22 mouse cellular contexts compared by ENCODE assay signal in genomic region chr3:86122156-86122555, GRCm38 (mm10). TPM values are rescaled to one million over a fixed set of nuclear protein-coding genes. Genes with fewer than 3 reads are reported as not detected.
DNase-seq lines count a peak whose midpoint lies in the region; ATAC-seq and TF ChIP-seq lines count a peak whose summit lies in the region.
"Had no signal": no experiment of that assay in that cellular context is flagged by ENCODE, and none has a peak within 500 bp of the region (broad histone marks: within the 10 kb centered on the region; RNA-seq: fewer than 3 reads in every experiment).

No protein-coding gene starts in this region.

- no peak for TF ChIP-seq POLR2A in heart, adult 2 months (IDR thresholded peaks at IDR 0.05; ENCODE audit: insufficient read depth, low read depth, low read length)

- no peaks in the 10 kb centered on the region for H3K36me3 ChIP-seq in heart, adult 2 months (ENCODE audit: control insufficient read depth, insufficient read depth, low read length)
- H3K36me3 ChIP-seq in heart, embryonic 12.5 days, result peaks cover 19% of the 10 kb centered on the region; the same call in 1 of the 2 replicates
- peaks cover 28% of the 10 kb centered on the region for H3K36me3 ChIP-seq in liver, postnatal 0 days (replicated peaks; ENCODE audit: insufficient read depth, low read length)
- peaks cover 24% of the 10 kb centered on the region for H3K36me3 ChIP-seq in liver, embryonic 12.5 days

- no peaks in the 10 kb centered on the region for H3K79me2 ChIP-seq in heart, adult 2 months (replicated peaks; ENCODE audit: control insufficient read depth, insufficient read depth, low read length)

- no peak for TF ChIP-seq EP300 in heart, adult 2 months (IDR thresholded peaks at IDR 0.05; ENCODE audit: insufficient read depth, low read depth, low read length)
- TF ChIP-seq EP300 in liver, postnatal 0 days (IDR thresholded peaks at IDR 0.05; ENCODE audit: low read depth), result no peak

- H3K9ac ChIP-seq in heart, adult 2 months (ENCODE audit: low read depth, low read length), result no peak overlapping the region
- no peak overlapping the region for H3K9ac ChIP-seq in heart, embryonic 12.5 days
- H3K9ac ChIP-seq in liver, postnatal 0 days (replicated peaks), result no peak overlapping the region
- no peak overlapping the region for H3K9ac ChIP-seq in liver, embryonic 12.5 days
- H3K9ac ChIP-seq: hindbrain, embryonic 14.5 days; liver, embryonic 13.5 days had no signal

- intact Hi-C loops in heart, adult 2 months (cut with DNase I), result no loop called here
- intact Hi-C loops in gastrocnemius, postnatal 36 days (cut with DNase I), result loop anchor here (10.0 kb wide), 1 partner anchor 417 kb away; no protein-coding TSS in a partner anchor

- no peak for ATAC-seq in heart, embryonic 12.5 days (ENCODE audit: insufficient number of reproducible peaks, low FRiP score)
- ATAC-seq in liver, postnatal 0 days, result no peak
- ATAC-seq in liver, embryonic 12.5 days, result no peak
- ATAC-seq: intestine, embryonic 16.5 days had no signal

- no peak overlapping the region for H3K27ac ChIP-seq in heart, adult 2 months
- no peak overlapping the region for H3K27ac ChIP-seq in heart, embryonic 12.5 days (ENCODE audit: poor library complexity, severe bottlenecking)
- no peak overlapping the region for H3K27ac ChIP-seq in liver, postnatal 0 days (ENCODE audit: low read depth)
- H3K27ac ChIP-seq in liver, embryonic 12.5 days, result no peak overlapping the region
- H3K27ac ChIP-seq: forebrain, embryonic 10.5 days; hindbrain, embryonic 14.5 days; liver, embryonic 13.5 days; midbrain, embryonic 10.5 days had no signal

- no peaks in the 10 kb centered on the region for H3K9me3 ChIP-seq in heart, embryonic 12.5 days (replicated peaks)
- H3K9me3 ChIP-seq in liver, postnatal 0 days (ENCODE audit: low read length), result no peaks in the 10 kb centered on the region
- no peaks in the 10 kb centered on the region for H3K9me3 ChIP-seq in liver, embryonic 12.5 days (replicated peaks)
- H3K9me3 ChIP-seq: forebrain, embryonic 10.5 days; liver, embryonic 13.5 days; midbrain, embryonic 10.5 days had no signal

- no peak overlapping the region for H3K4me2 ChIP-seq in heart, embryonic 12.5 days
- no peak overlapping the region for H3K4me2 ChIP-seq in liver, postnatal 0 days (ENCODE audit: low read depth, low read length)
- H3K4me2 ChIP-seq in liver, embryonic 12.5 days, result no peak overlapping the region
- H3K4me2 ChIP-seq: hindbrain, embryonic 14.5 days; liver, embryonic 13.5 days had no signal

- no peaks in the 10 kb centered on the region for H3K27me3 ChIP-seq in heart, adult 2 months (ENCODE audit: control insufficient read depth, insufficient read depth, low read length)
- H3K27me3 ChIP-seq in heart, embryonic 12.5 days (replicated peaks), result no peaks in the 10 kb centered on the region
- H3K27me3 ChIP-seq in liver, postnatal 0 days (ENCODE audit: insufficient read depth, low read length), result no peaks in the 10 kb centered on the region
- no peaks in the 10 kb centered on the region for H3K27me3 ChIP-seq in liver, embryonic 12.5 days (replicated peaks)
- H3K27me3 ChIP-seq: liver, embryonic 13.5 days had no signal

- no peak overlapping the region for H3K4me3 ChIP-seq in heart, adult 2 months
- H3K4me3 ChIP-seq in heart, embryonic 12.5 days, result no peak overlapping the region
- no peak overlapping the region for H3K4me3 ChIP-seq in liver, postnatal 0 days (ENCODE audit: low read depth, low read length)
- no peak overlapping the region for H3K4me3 ChIP-seq in liver, embryonic 12.5 days
- H3K4me3 ChIP-seq: forebrain, embryonic 10.5 days; liver, embryonic 13.5 days; midbrain, embryonic 10.5 days had no signal

- TF ChIP-seq CTCF in heart, adult 2 months (IDR thresholded peaks at IDR 0.05), result peak; percentile 39
- peak; percentile 33; the same call in 1 of the 2 replicates for TF ChIP-seq CTCF in liver, postnatal 0 days (IDR thresholded peaks at IDR 0.05; ENCODE audit: low read depth)

- DNase-seq in heart, adult 2 months, result no peak
- DNase-seq in liver, postnatal 0 days, result no peak
- peak; percentile 20 for DNase-seq in 416B (ENCODE audit: low read depth)
- DNase-seq in NIH3T3 (ENCODE audit: low read depth), result peak; percentile 46
- no peak for DNase-seq in right cerebral cortex, postnatal 14 days
- no peak for DNase-seq in gastrocnemius, postnatal 36 days
- DNase-seq: cerebellum, adult 2 months; cerebellum, postnatal 36 days; heart, adult 11 months; heart, postnatal 36 days; kidney, postnatal 14 days; liver, embryonic 13.5 days; lung, postnatal 36 days; retina, postnatal 1 day; right cerebral cortex, postnatal 4 days; thymus, adult 18-20 months had no signal

- no peaks in the 10 kb centered on the region for H3K4me1 ChIP-seq in heart, adult 2 months (ENCODE audit: control insufficient read depth, insufficient read depth, low read length)
- no peaks in the 10 kb centered on the region for H3K4me1 ChIP-seq in heart, embryonic 12.5 days (replicated peaks)
- H3K4me1 ChIP-seq in liver, postnatal 0 days (ENCODE audit: insufficient read depth), result no peaks in the 10 kb centered on the region
- 0 out of 2 replicates have a peak, but pooled peaks cover 6% of the 10 kb centered on the region for H3K4me1 ChIP-seq in liver, embryonic 12.5 days

RNA-seq across cellular contexts. Expression of gene Rps3a1, which starts 20.3 kb away (rescaled TPM):
- total RNA-seq in heart, adult 2 months (2021), result 100 to 1,000 TPM; 482 to 538 TPM
- 186 and 373 TPM in 2 replicates for polyA plus RNA-seq in heart, adult 2 months (2012; rRNA removed)
- 808 and 835 TPM in 2 replicates for polyA plus RNA-seq in heart, embryonic 12.5 days (2016; fragmentation: Nextera tagmentation; extraction: Ambion mirVana)
- 751 and 788 TPM in 2 replicates for polyA plus RNA-seq in liver, postnatal 0 days (2015; fragmentation: Nextera tagmentation; extraction: Ambion mirVana)
- 1,175 and 1,195 TPM in 2 replicates for polyA plus RNA-seq in liver, embryonic 12.5 days (2016; fragmentation: Nextera tagmentation; extraction: Ambion mirVana)
- 100 to 1,000 TPM; 317 to 400 TPM for total RNA-seq in gastrocnemius, postnatal 36 days (2021)

Comparison
In these comparisons a context has a peak if more than half of its experiments do, and no peak if none do; other contexts are left out.
1. DNase-seq: peak in 416B (single experiment) and NIH3T3 (single experiment); none in heart, adult 2 months (0 of 2), liver, postnatal 0 days (single experiment), right cerebral cortex, postnatal 14 days (single experiment) and gastrocnemius, postnatal 36 days (0 of 2).